Mouse (Mus musculus) NIH3T3 (cell line): Measurements from ENCODE around the gene Zp3.

Experiments
- DNase-seq: peaks from one replicate; pipeline ENCODE4 v3.0.0-alpha.2; 2012; ENCODE audit warnings: low read depth

Zp3 gene

GRCm38 (mm10) chr5:136004537-136004936, 24.6 kb downstream of the Zp3 start:
- DNase-seq = no peak

DNA sequence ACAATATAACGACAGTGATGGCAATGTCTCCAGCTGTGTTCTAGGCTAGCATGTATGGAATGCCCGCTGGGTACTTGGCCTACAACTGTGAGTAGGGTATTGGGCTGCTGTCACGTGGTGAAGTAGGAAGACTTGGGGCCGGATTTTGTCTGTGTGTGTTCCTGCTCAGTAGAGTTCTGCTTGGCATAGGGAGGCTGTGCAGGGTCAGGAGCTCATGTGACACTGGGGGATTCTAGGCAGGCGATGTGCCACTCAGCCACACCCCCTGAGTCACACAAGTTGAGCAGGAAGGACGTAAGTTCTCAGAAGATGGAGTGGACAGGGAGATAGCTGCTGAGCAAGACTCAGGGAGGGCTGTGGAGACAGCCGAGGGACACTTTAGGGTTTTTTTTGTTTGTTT, 27.8 kb downstream of the Zp3 start:
- peak; percentile 28 for DNase-seq

DNA sequence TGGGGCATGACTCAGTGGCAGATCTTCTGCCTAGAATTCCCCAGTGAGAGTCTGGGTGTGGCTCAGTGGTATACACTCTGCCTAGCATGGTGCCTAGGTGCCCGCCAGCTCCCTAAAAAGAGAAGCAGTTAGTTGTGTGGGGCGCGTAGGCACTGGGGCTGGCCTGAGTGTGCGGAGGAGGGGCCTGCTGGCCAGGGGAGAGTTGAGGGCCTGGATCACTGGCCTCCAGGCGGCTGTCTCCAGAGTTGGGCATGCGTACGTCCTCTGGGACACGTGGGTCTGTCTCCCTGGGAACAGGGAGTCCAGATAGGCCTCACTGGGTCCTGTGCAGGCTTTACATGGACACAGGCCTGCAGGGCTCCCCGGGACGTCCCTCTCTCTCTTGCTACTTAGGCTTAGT, 35.0 kb downstream of the Zp3 start:
- DNase-seq = no peak

DNA sequence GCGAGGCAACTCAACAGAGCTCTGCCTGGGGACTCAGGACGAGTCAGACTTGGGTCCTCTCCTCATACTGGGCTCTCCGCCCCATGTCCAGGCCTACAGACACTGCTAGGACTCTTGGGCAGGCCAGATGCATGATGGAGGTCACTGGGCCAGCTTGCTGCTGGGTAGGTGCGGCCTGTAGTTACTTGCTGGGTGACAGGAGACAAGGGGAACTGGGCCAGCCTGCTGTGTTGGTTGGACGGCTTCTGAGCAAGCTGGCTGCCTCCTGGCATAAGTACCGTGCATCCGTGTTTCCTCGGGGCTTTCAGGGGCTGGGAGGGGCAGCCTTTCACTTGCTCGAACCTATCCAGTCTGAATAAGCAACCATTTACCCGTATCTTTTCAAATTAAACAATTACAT, 35.7 kb downstream of the Zp3 start:
- DNase-seq = no peak

- no peak for DNase-seq
Measured at GRCm38 (mm10) chr5:136016014-136016876, 36.3 kb downstream of the Zp3 start.

GRCm38 (mm10) chr5:136017262-136017661, 37.4 kb downstream of the Zp3 start:
- DNase-seq = no peak

DNA sequence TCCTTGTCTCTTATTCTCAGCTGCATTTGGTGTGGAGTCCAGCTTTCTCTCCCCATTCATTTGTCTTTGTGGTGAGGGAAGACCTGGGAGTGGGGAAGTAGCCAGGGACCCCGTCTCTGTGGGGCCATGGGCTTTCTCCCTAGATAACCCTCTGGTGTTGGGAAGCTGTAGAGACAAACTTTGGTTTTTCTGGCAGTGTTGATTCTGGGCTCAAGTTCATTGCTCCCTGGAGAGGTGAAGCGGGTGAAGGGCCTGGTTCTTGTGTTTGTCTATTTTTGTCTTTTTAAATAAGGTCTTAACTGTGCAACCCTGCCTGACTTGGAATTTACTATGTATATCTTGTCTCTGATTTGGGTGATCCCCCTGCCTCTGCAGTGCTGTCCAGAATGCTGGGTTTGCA, 38.8 kb downstream of the Zp3 start:
- no peak for DNase-seq

DNA sequence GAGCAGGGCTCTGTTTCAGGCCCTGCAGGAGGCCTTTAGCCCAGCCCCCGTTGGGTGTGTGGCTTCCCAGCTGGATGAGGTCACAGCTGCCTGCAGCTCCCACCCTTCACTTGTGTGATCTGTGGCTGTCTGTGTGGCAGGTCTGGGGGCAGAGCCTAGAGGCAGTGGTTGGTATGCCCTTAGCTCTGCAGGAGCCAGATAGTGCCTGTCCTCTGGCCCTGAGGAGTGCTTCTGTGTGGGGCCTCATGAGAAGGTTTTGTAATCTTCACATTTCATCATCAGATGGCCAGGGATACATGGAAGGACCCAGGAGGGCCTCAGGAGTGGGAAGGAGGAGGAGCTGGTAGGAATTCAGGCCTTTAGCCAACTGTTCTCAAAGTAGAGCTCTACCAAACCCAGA, 40.0 kb downstream of the Zp3 start:
- DNase-seq = peak; percentile 66

GRCm38 (mm10) chr5:136025712-136026111, 45.8 kb downstream of the Zp3 start:
- DNase-seq = no peak

GRCm38 (mm10) chr5:136026859-136027258, 47.0 kb downstream of the Zp3 start:
- no peak for DNase-seq

- no peak for DNase-seq
Measured at GRCm38 (mm10) chr5:136027612-136028311, 47.9 kb downstream of the Zp3 start.

DNA sequence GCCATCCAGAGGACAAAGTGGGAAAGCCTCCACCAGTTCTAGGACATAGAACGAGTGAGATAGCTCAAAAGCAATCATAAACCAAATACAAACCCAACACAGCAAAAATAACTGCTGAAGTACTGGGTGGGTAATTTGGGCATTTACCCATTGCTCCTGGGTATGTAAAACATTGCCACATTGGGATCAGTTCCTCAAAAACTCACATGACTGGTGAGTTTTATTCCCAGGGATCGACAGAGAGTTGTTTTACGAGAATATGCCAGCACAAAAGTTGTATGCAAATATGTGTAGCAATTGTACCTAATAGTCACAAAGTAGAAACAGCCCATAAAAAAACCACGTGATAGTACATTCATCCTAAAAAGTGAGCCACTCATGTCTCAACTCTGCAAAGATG, 55.0 kb downstream of the Zp3 start:
- no peak for DNase-seq

DNA sequence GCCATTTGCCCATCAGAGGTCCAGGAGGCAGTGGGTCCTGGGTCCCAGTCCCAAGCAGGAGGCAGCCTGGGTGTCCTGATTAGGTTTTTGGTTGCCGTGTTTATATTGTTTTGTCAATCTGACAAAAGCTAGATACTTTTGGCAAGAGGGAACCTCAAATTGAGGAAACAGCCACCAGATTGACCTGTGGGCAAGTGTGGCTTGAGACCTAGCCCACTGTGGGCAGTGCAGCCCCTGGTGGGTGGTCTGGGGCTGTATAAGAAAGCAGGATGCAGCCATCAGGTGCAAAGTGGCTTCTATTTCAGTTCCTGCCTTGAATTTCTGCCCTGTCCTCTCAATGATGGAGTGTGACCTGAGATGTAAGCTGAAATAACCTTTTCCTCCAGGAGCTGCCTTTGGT, 55.4 kb downstream of the Zp3 start:
- no peak for DNase-seq

- DNase-seq = no peak
Measured at GRCm38 (mm10) chr5:136036667-136037066, 56.8 kb downstream of the Zp3 start.
